Mouse (Mus musculus) hindbrain, embryonic 13.5 days (tissue): ENCODE measurements around the gene Auts2. TPM values are rescaled to one million over a fixed set of nuclear protein-coding genes. Genes with fewer than 3 reads are reported as not detected.
A peak's percentile ranks its signal among the peaks of the same experiment; 100 is the strongest.

Experiments
- ATAC-seq: fragments of 200-750 bp; cut with Nextera tagmentation; 2 replicates; pipeline ENCODE4 v1.8.0; 2017; ENCODE audit warnings: moderate TSS enrichment; ENCODE audit not compliant: low FRiP score
- H3K27ac ChIP-seq: fragments of 300-500 bp; sonication (generic); 2 replicates; pipeline ENCODE4 v1.5.1; 2015; ENCODE audit warnings: inconsistent platforms, mild to moderate bottlenecking, moderate library complexity
- H3K27me3 ChIP-seq: fragments of 300-500 bp; sonication (generic); 2 replicates; pipeline ENCODE4 v1.6.1; 2015; ENCODE audit warnings: mild to moderate bottlenecking, inconsistent platforms
- H3K36me3 ChIP-seq: fragments of 300-500 bp; sonication (generic); 2 replicates; pipeline ENCODE4 v1.6.1; 2015; ENCODE audit warnings: mild to moderate bottlenecking, inconsistent platforms
- H3K4me1 ChIP-seq: fragments of 300-500 bp; sonication (generic); replicated peaks from 2 replicates; pipeline ENCODE4 v1.6.1; 2015; ENCODE audit warnings: inconsistent platforms
- H3K4me2 ChIP-seq: fragments of 300-500 bp; sonication (generic); 2 replicates; pipeline ENCODE4 v1.6.1; 2015; ENCODE audit warnings: inconsistent platforms, mild to moderate bottlenecking, moderate library complexity
- H3K4me3 ChIP-seq: fragments of 300-500 bp; sonication (generic); 2 replicates; pipeline ENCODE4 v1.5.1; 2015; ENCODE audit warnings: mild to moderate bottlenecking, inconsistent platforms
- H3K9ac ChIP-seq: fragments of 300-500 bp; sonication (generic); 2 replicates; pipeline ENCODE4 v1.6.1; 2015; ENCODE audit warnings: mild to moderate bottlenecking, inconsistent platforms
- H3K9me3 ChIP-seq: fragments of 300-500 bp; sonication (generic); 2 replicates; pipeline ENCODE4 v1.6.1; 2016; ENCODE audit warnings: inconsistent platforms
- WGBS: fragments of 180-500 bp; shearing (Covaris S2); methylation state at CpG from one replicate; pipeline ENCODE4 v1.1.7; 2015; 5-methylcytosine and 5-hydroxymethylcytosine counted together
- polyA plus RNA-seq: library from polyadenylated mRNA; unstranded; fragments of >200 nt; fragmentation: Nextera tagmentation; extraction: Ambion mirVana; gene quantifications from 2 replicates; pipeline ENCODE4 v1.2.1, GENCODE M21; 2015

Auts2 gene
- polyA plus RNA-seq, 1 experiment from 2014 or later = 89.9 TPM

- Histone ChIP-seq H3K4me2 (no peak overlapping the region), H3K4me3 (no peak overlapping the region), H3K27ac (no peak overlapping the region), H3K27me3 (no peaks in the 10 kb centered on the region), H3K9ac (no peak overlapping the region), H3K9me3 (no peaks in the 10 kb centered on the region), H3K36me3 (no peaks in the 10 kb centered on the region), H3K4me1 (peaks cover 39% of the 10 kb centered on the region)
- 90% methylated on average over 8 of the region's 8 CpGs for WGBS
- no peak for ATAC-seq
These were observed 105.7 kb downstream of the Auts2 start for GRCm38 (mm10) chr5:132437478-132437877.

GRCm38 (mm10) chr5:132436901-132437300 is 106.2 kb downstream of the Auts2 start:
- no peaks in the 10 kb centered on the region for H3K9me3 ChIP-seq
- no peak overlapping the region for H3K27ac ChIP-seq
- no peak overlapping the region for H3K4me2 ChIP-seq
- H3K36me3 ChIP-seq = no peaks in the 10 kb centered on the region
- H3K4me1 ChIP-seq = peaks cover 39% of the 10 kb centered on the region
- ATAC-seq = no peak
- H3K27me3 ChIP-seq = no peaks in the 10 kb centered on the region
- 71% methylated on average over 1 of the region's 1 CpGs for WGBS
- H3K4me3 ChIP-seq = no peak overlapping the region
- H3K9ac ChIP-seq = no peak overlapping the region

DNA sequence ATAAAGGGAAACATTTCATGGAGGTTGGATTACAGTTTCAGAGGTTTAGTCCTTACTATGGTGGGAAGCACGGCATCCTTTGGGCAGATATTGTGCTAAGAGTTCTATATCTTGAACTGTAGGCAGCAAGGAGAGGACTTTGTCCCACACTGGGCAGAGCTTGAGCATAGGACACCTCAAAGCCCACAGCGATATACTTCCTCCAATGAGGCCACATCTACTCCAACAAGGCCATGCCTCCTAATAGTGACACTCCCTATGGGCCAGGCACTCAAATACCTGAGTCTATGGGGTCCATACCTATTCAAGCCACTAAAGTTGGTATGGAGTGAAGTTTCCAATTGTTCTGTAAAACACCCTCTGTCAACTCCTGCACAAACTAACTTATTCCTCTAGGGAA is 106.7 kb downstream of the Auts2 start:
- no peak overlapping the region for H3K27ac ChIP-seq
- no peaks in the 10 kb centered on the region for H3K9me3 ChIP-seq
- no peak overlapping the region for H3K9ac ChIP-seq
- peaks cover 39% of the 10 kb centered on the region for H3K4me1 ChIP-seq
- H3K36me3 ChIP-seq = no peaks in the 10 kb centered on the region
- 96% methylated on average over 2 of the region's 2 CpGs for WGBS
- no peak overlapping the region for H3K4me3 ChIP-seq
- H3K4me2 ChIP-seq = no peak overlapping the region
- no peak for ATAC-seq
- no peaks in the 10 kb centered on the region for H3K27me3 ChIP-seq

DNA sequence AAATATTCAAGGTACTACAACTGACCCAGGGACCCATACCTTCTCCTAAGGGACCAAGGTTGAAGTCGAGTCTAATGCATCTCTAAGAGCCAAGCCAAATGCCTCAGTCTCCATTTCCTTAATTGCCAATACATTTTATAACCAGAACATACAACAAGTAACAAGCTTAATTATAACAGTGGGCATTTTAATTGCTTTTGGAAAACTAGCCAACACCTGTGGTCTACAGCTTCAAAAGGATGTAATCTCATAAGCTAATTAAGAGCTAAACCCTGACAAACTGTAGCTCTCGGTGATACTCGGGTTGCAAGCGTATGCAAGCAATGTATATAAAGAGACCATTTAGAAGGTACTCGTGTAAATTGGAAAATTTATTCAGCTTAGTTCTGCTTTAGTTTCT is 107.7 kb downstream of the Auts2 start:
- Histone ChIP-seq H3K4me3 (no peak overlapping the region), H3K27ac (no peak overlapping the region), H3K9ac (no peak overlapping the region), H3K27me3 (no peaks in the 10 kb centered on the region), H3K4me1 (peaks cover 34% of the 10 kb centered on the region), H3K36me3 (no peaks in the 10 kb centered on the region), H3K9me3 (no peaks in the 10 kb centered on the region), H3K4me2 (no peak overlapping the region)
- no peak for ATAC-seq
- 67% methylated on average over 5 of the region's 5 CpGs for WGBS

DNA sequence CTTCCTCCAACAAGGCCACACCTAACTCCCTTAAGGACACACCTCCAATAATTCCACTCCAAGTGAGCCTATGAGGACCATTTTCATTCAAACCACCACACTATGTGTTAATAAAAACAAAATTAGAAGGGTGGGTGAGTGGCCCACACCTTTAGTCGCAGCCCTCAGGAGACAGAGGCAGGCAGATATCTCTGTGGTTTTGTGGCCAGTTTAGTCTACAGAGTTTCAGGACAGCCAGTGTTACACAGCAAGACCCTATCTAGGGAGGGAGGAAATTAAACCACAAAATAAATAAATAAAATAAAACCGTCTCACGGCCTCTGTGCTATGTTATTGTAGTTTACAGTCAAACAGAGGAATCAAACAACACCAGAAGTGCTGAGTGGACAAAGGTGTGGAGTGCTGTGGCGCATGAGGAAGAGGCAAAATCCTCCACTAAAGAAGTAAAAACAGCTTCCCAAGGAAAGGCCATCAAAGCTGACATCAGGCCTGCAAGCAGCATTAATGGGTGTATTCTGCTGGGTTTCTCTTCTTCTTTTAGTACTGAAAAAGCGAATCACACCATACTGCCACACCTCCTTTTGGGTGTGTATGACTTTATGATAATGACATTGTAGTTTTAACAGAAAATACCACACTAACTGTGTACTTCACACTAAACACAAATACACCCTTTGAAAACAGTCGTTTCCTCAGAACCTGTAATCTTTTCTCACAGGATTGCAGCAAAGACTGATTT is 109.6 kb downstream of the Auts2 start:
- Histone ChIP-seq H3K4me3 (no peak overlapping the region), H3K4me2 (no peak overlapping the region), H3K4me1 (peaks cover 38% of the 10 kb centered on the region), H3K9me3 (no peaks in the 10 kb centered on the region), H3K36me3 (no peaks in the 10 kb centered on the region), H3K27me3 (no peaks in the 10 kb centered on the region), H3K9ac (no peak overlapping the region), H3K27ac (no peak overlapping the region)
- 85% methylated on average over 6 of the region's 6 CpGs for WGBS
- ATAC-seq = no peak

GRCm38 (mm10) chr5:132429363-132429762 is 113.8 kb downstream of the Auts2 start:
- Histone ChIP-seq H3K36me3 (no peaks in the 10 kb centered on the region), H3K27me3 (no peaks in the 10 kb centered on the region), H3K4me1 (peaks cover 15% of the 10 kb centered on the region), H3K4me3 (no peak overlapping the region), H3K9ac (no peak overlapping the region), H3K9me3 (no peaks in the 10 kb centered on the region), H3K4me2 (no peak overlapping the region), H3K27ac (peak overlapping the region; percentile 35; the same call in 1 of the 2 replicates)
- ATAC-seq = peak; percentile 39; the same call in 1 of the 2 replicates
- 35% methylated on average over 3 of the region's 3 CpGs for WGBS

GRCm38 (mm10) chr5:132426342-132426741 is 116.8 kb downstream of the Auts2 start:
- no peak overlapping the region for H3K27ac ChIP-seq
- 64% methylated on average over 3 of the region's 3 CpGs for WGBS
- no peak overlapping the region for H3K4me2 ChIP-seq
- H3K4me1 ChIP-seq = peaks cover 13% of the 10 kb centered on the region
- no peak overlapping the region for H3K9ac ChIP-seq
- no peaks in the 10 kb centered on the region for H3K36me3 ChIP-seq
- no peak overlapping the region for H3K4me3 ChIP-seq
- no peaks in the 10 kb centered on the region for H3K9me3 ChIP-seq
- no peaks in the 10 kb centered on the region for H3K27me3 ChIP-seq
- ATAC-seq = no peak

GRCm38 (mm10) chr5:132425792-132426309 is 117.3 kb downstream of the Auts2 start:
- H3K27ac ChIP-seq = no peak overlapping the region
- no peak for ATAC-seq
- 89% methylated on average over 6 of the region's 6 CpGs for WGBS
- no peaks in the 10 kb centered on the region for H3K36me3 ChIP-seq
- H3K4me2 ChIP-seq = no peak overlapping the region
- H3K4me1 ChIP-seq = peaks cover 17% of the 10 kb centered on the region
- no peaks in the 10 kb centered on the region for H3K27me3 ChIP-seq
- H3K4me3 ChIP-seq = no peak overlapping the region
- H3K9me3 ChIP-seq = no peaks in the 10 kb centered on the region
- no peak overlapping the region for H3K9ac ChIP-seq

- Histone ChIP-seq H3K4me1 (peaks cover 54% of the 10 kb centered on the region), H3K4me3 (no peak overlapping the region), H3K4me2 (no peak overlapping the region), H3K9me3 (no peaks in the 10 kb centered on the region), H3K36me3 (no peaks in the 10 kb centered on the region), H3K9ac (no peak overlapping the region), H3K27me3 (no peaks in the 10 kb centered on the region), H3K27ac (peak overlapping the region; percentile 49)
- no peak for ATAC-seq
- WGBS = 37% methylated on average over 4 of the region's 4 CpGs
These were observed 132.7 kb downstream of the Auts2 start for GRCm38 (mm10) chr5:132410338-132410852.

DNA sequence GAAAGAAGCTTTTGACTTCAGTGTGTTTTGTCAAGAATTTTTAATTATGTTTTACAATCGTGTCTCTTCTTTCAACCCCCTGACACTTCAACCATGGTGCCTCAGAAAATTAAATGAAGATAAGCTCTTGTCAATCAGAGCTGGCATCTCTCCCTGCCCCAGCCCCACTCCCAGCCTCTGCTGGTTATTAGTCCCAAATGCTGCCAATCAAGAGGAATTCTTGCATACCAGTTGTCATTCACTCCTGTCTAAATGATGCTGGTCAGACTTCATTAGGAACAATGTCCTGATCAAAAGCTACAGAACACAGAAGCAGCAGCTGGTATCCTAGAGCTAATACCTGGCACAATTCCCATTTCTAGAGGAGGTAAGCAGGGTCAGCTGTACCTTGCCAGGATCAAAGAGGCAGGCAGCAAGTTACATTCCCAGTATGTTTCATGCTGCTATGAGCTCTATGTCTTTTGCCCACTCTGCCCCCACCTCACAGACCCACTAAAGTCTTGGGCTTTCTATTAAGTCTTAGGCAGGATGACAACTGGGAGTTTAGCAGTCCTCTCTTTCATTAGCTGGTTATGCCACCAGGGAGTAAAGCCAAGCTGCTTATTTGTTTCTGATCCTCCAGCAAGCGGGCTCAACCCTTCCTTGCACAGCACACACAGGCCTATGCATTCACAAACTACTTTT is 134.1 kb downstream of the Auts2 start:
- H3K9me3 ChIP-seq = no peaks in the 10 kb centered on the region
- WGBS = 31% methylated on average over 2 of the region's 2 CpGs
- ATAC-seq = no peak
- peaks cover 54% of the 10 kb centered on the region for H3K4me1 ChIP-seq
- no peak overlapping the region for H3K4me3 ChIP-seq
- no peak overlapping the region for H3K9ac ChIP-seq
- peak overlapping the region; percentile 20; the same call in 1 of the 2 replicates for H3K27ac ChIP-seq
- H3K36me3 ChIP-seq = no peaks in the 10 kb centered on the region
- no peaks in the 10 kb centered on the region for H3K27me3 ChIP-seq
- H3K4me2 ChIP-seq = no peak overlapping the region

DNA sequence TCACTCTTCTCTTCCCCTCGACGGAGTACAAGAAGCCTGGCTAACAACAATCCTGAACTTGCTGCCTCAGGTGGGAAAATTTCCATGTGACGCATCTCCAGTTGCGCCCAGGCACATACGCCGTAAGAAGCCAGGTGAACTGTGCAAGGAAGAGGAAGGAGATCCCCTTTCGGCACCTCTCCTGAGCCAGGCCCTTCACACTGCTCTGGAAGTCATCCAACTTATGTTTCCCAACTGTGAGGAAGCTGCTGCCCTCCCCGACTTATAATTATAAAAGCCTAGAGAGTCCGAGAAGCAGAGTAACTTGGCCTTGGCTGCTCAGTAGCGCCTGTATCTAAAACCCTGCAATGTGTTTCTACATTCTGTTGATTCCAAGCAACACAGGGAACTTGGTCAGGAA is 142.6 kb downstream of the Auts2 start:
- WGBS = 79% methylated on average over 10 of the region's 10 CpGs
- Histone ChIP-seq H3K9ac (no peak overlapping the region), H3K4me2 (no peak overlapping the region), H3K4me1 (peaks cover 60% of the 10 kb centered on the region), H3K27ac (no peak overlapping the region), H3K9me3 (no peaks in the 10 kb centered on the region), H3K27me3 (no peaks in the 10 kb centered on the region), H3K4me3 (no peak overlapping the region), H3K36me3 (no peaks in the 10 kb centered on the region)
- no peak for ATAC-seq

- Histone ChIP-seq H3K27ac (no peak overlapping the region), H3K27me3 (no peaks in the 10 kb centered on the region), H3K36me3 (no peaks in the 10 kb centered on the region), H3K4me1 (peaks cover 65% of the 10 kb centered on the region), H3K9me3 (no peaks in the 10 kb centered on the region), H3K9ac (no peak overlapping the region), H3K4me3 (no peak overlapping the region), H3K4me2 (no peak overlapping the region)
- WGBS = 38% methylated on average over 4 of the region's 4 CpGs
- ATAC-seq = no peak
These were observed 143.7 kb downstream of the Auts2 start for GRCm38 (mm10) chr5:132399486-132399885.
